Mouse (Mus musculus) stomach, postnatal 0 days (tissue): ENCODE measurements at regions not wholly inside any gene's neighbourhood (a gene's known extent, or its start where the extent isn't known, plus 50 kb on each side); places are given as distances from the start of the nearest gene placed in this dataset.

ENCODE experiments used
- CTCF ChIP-seq: IDR thresholded peaks from 2 replicates; pipeline ENCODE4 v1.5.1; 2016; ENCODE audit warnings: antibody characterized with exemption, low read depth, mild to moderate bottlenecking, moderate library complexity
- EP300 ChIP-seq: optimal IDR thresholded peaks from 2 replicates; pipeline ENCODE3; 2016; ENCODE audit warnings: antibody characterized with exemption

DNA sequence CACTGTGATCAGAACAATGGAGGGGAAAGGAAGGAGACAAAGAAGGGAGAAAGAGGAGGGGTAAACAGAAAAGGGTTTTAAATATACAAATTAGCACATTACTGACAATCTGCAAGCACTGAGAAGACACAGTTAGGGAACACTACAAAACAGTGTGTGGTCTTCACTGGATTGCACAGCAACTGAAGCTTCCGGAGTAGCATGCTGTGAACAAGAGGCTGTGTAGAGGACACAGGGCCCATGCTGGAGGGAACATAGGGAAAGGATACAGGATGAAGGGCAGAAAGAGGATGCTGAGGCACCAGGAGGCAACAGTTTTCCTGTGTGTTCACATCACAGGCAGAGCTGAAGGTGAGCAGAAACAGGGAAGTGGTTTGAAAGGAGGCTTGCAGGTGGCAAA lies 598.6 kb upstream of the Nrsn1 start:
- TF ChIP-seq CTCF (no peak), EP300 (no peak)
